ENCODE assay signal across 8 mouse cellular contexts in genomic region chr16:16828757-16829615, GRCm38 (mm10). TPM values are rescaled to one million over a fixed set of nuclear protein-coding genes. Genes with fewer than 3 reads are reported as not detected.
DNase-seq lines count a peak whose midpoint lies in the region; ATAC-seq and TF ChIP-seq lines count a peak whose summit lies in the region.

Gene Spag6l (minus strand): TSS chr16:16829456.

- DNase-seq in A20 (ENCODE audit: low read depth, low spot score), result peak; percentile 40
- peak; percentile 75 for DNase-seq in hindbrain, embryonic 10.5 days (ENCODE audit: low spot score)
- peak; percentile 43 to 54 for DNase-seq in layer of hippocampus, adult 8-10 months (ENCODE audit: low spot score in 2 of 2)
- peak; percentile 16 for DNase-seq in lung, adult 2 months
- DNase-seq in testis, postnatal 10 days (ENCODE audit: low spot score), result peak; percentile 63

- no peaks in the 10 kb centered on the region for H3K9me3 ChIP-seq in hindbrain, embryonic 10.5 days
- H3K9me3 ChIP-seq in neural tube, embryonic 13.5 days, result no peaks in the 10 kb centered on the region

- peaks cover 8% of the 10 kb centered on the region; the same call in 1 of the 2 replicates for H3K4me1 ChIP-seq in hindbrain, embryonic 10.5 days (replicated peaks)
- peaks cover 5% of the 10 kb centered on the region for H3K4me1 ChIP-seq in lung, adult 2 months (ENCODE audit: control insufficient read depth, insufficient read depth, low read length)
- 0 out of 2 replicates have a peak, but pooled peaks cover 7% of the 10 kb centered on the region for H3K4me1 ChIP-seq in neural tube, embryonic 13.5 days (replicated peaks)

- ATAC-seq in activated CD4-positive, CD25-positive, alpha-beta regulatory T cell, adult 4 months, result peak; percentile 98
- ATAC-seq in erythroblast, adult 5-6 weeks (replicated peaks; ENCODE audit: low FRiP score, poor library complexity, severe bottlenecking), result peak; percentile 49
- ATAC-seq in neural tube, embryonic 13.5 days (ENCODE audit: low read depth), result peak; percentile 97

- no peaks in the 10 kb centered on the region for H3K36me3 ChIP-seq in hindbrain, embryonic 10.5 days
- H3K36me3 ChIP-seq in neural tube, embryonic 13.5 days, result no peaks in the 10 kb centered on the region

- peak within 1 kb of the TSS; percentile 70 for H3K9ac ChIP-seq in neural tube, embryonic 13.5 days

- peak within 1 kb of the TSS; percentile 84 for H3K4me2 ChIP-seq in neural tube, embryonic 13.5 days

- 7% methylated on average over 33 of the region's 33 CpGs for WGBS in hindbrain, embryonic 10.5 days
- 6% methylated on average over 33 of the region's 33 CpGs for WGBS in lung, adult 2 months
- 7% methylated on average over 33 of the region's 33 CpGs for WGBS in neural tube, embryonic 13.5 days

- peak within 1 kb of the TSS; percentile 67 for H3K4me3 ChIP-seq in hindbrain, embryonic 10.5 days
- peak within 1 kb of the TSS; percentile 36 for H3K4me3 ChIP-seq in lung, adult 2 months (replicated peaks; ENCODE audit: extremely low read depth, low read depth, low read length)
- peak within 1 kb of the TSS; percentile 61 for H3K4me3 ChIP-seq in neural tube, embryonic 13.5 days

- no peaks in the 10 kb centered on the region for H3K27me3 ChIP-seq in hindbrain, embryonic 10.5 days (ENCODE audit: insufficient read depth, poor library complexity, severe bottlenecking)
- no peaks in the 10 kb centered on the region for H3K27me3 ChIP-seq in neural tube, embryonic 13.5 days

- peak within 1 kb of the TSS; percentile 51 for H3K27ac ChIP-seq in hindbrain, embryonic 10.5 days
- no peak within 1 kb of the TSS for H3K27ac ChIP-seq in neural tube, embryonic 13.5 days (replicated peaks)

- no peak for TF ChIP-seq POLR2A in lung, adult 2 months (IDR thresholded peaks at IDR 0.05; ENCODE audit: borderline replicate concordance, extremely low read depth, low read depth, low read length)

- 0 out of 2 replicates have a peak, but pooled peaks have one; percentile 16 for TF ChIP-seq CTCF in lung, adult 2 months (IDR thresholded peaks at IDR 0.05; ENCODE audit: insufficient read depth, low read length)

RNA-seq across cellular contexts. Expression of gene Spag6l, which starts in this region (rescaled TPM):
- under 1 TPM in 1 of 2 experiments, not detected in 1; 0.96 TPM for polyA plus RNA-seq in activated CD4-positive, CD25-positive, alpha-beta regulatory T cell, adult 4 months (2017; shearing (Covaris generic))
- not detected in 2 replicates for total RNA-seq in erythroblast, adult 5-6 weeks (2015; ENCODE audit: low replicate concordance)
- total RNA-seq in erythroblast, adult 5-6 weeks (2017; ENCODE audit: low replicate concordance), result not detected in 2 replicates
- polyA plus RNA-seq in hindbrain, embryonic 10.5 days (2016; fragmentation: Nextera tagmentation; extraction: Ambion mirVana), result 3.7 and 6.2 TPM in 2 replicates
- total RNA-seq in layer of hippocampus, adult 8-10 months (2022), result 10 to 100 TPM in 3 of 4 experiments, 1 to 10 TPM in 1; 8.6 to 13.3 (median 11.1) TPM
- 5.7 and 5.8 TPM in 2 replicates for polyA plus RNA-seq in lung, adult 2 months (2012; rRNA removed)
- polyA plus RNA-seq in neural tube, embryonic 13.5 days (2015; fragmentation: Nextera tagmentation; extraction: Ambion mirVana), result 9.7 and 10.5 TPM in 2 replicates

Comparison
In these comparisons a context has a peak if more than half of its experiments do, and no peak if none do; other contexts are left out.
1. RNA of gene Spag6l (total RNA-seq): 8.6 to 13.3 TPM in layer of hippocampus, adult 8-10 months; not detected in erythroblast, adult 5-6 weeks; every median in the first group is over 4 times any median in the second.
2. Peak in ATAC-seq in activated CD4-positive, CD25-positive, alpha-beta regulatory T cell, adult 4 months; RNA of the gene not detected or under 1 TPM.
3. Peak in ATAC-seq in erythroblast, adult 5-6 weeks; RNA of the gene not detected or under 1 TPM.
4. DNase-seq: peak in every context shown above with its lines; median percentile 75 in hindbrain, embryonic 10.5 days; 63 in testis, postnatal 10 days; 48 in layer of hippocampus, adult 8-10 months; 40 in A20; 16 in lung, adult 2 months.
5. Peak in every context shown above with its lines, with median percentiles within 50 percentile points of each other: ATAC-seq and H3K4me3 ChIP-seq.